Mouse (Mus musculus): ENCODE measurements around the gene Eppin.

Gene Eppin

DNA sequence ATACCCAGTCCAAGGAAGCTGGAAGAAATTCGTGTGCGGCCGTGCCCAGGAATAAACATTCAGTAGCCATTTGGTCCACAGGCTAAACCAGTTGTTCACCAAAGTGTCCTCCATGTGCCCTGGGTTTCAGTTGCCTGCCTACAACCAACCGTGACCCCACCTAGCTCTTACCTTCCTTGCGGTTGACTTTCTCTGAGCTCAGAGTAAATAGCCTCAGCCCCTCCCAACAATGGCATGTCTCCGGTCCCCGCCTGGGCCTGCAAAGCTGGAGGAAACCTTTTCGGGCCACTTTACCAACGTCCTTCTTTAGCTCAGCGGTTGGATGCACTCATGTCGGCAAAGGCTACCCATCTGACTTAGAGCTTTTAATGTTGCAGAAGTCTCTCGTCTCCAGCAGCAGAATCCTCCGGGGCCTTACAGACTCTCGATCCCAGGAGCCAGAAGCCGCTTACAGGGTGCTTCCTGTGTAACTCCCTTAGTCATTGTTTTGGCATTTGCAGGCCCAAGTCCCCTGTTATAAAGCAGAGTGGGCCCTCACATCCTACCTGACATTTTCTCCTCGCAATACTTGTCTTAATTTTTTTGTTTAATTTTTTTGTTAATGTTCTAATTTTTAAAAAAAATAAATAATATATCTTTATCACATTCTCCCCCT lies 34.3 kb downstream of the Eppin start:
- DNase-seq (ENCODE audit: low spot score): no peak

DNA sequence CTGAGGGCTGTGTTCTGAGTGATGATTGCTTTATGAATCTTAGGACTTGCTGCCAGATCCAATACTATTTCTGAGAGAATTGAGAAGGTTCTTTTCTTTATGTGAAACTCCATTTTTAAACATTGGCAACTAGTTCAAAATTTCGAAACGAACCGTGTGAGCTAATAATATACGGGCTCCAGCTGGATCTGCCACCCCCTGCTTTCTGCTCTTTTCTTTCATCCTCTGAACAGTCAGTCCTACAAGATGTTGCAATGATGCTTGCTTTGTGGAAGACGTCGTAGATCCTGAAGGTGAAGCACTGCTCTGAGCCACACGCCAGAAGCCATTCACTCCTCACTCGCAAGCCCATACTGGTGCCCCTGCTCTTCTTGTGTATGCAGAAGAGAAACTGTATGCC lies 35.0 kb downstream of the Eppin start:
- no peak for DNase-seq (ENCODE audit: low spot score)

DNA sequence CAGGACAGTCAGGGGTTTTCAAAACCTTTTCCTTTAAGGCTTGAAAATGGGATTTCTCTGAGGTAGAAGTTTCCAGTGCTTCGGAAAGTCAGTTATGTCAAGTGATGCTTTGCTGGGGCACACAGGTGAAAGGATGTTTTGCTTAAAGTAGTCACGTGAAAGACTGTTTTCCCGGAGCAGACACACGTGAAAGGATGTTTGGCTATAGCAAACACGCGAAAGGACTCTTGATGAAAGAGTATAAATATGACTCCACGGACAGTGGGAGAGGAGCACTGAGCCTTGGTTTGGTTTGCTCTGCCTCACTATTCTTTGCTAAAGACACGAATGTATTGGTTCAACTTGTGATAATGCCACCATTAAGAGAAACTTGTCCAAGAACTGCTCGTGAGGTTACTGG lies 41.9 kb downstream of the Eppin start:
- no peak for DNase-seq (ENCODE audit: low spot score)

DNA sequence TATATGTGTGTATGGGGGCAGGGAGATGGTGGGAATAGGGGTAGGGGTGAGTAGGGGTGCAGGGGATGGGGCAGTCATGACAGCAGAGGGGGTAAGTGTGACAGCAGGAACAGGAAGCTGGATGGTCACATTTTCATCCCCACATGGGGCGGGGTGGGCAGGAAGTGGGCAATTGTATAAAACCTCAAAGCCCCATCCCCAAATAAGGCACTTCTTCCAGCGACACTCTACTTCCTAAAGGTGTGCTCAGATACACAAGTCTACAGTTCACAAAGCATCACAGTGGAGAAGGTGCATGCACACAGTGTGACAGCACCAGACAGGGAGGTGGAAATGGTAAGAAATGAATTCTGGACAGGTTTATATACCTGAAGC lies 42.5 kb downstream of the Eppin start:
- no peak for DNase-seq (ENCODE audit: low spot score)

DNA sequence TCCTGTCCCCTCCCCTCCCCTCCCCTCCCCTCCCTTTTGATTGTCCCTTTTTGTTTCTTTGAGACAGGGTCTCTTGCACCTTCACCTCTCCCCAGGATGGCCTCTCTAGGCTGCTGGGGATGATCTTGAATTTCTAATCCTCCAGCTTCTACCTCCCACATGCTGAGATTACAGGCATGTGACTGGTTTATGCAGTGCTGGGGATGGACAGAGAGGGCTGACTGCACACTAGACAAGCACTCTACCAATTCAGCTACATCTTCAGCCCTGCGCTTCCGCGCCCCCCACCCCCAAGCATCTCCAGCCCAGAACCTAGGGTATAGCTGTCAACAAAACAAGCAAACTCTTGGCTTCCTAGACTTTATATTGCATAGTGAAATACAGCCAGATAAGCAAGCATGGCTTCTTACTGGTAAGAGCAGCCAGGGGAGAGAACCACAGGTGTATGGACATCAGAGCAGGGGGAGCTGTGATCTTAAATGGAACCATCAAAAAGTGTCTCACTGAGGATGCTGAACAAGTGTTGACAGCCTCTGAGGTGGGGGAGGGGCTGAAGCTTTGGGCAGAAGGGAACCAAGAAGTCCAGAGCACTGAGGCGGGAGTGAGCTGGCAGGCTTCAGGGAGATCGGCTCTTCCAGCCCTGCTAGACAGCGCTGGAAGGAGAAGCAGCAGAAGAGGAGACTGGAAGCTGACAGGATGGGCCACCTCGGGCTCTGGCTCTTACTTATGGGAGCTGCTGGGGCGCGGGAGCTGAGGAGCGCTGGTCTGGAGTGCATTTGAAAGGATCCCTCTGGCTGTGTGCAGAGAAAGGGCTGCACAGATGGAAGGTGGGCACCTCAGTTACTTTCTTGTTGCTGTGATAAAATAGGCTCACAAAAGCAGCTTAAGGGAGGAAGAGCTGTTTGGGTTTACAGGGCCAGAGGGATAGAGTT lies 43.2 kb downstream of the Eppin start:
- no peak for DNase-seq (ENCODE audit: low spot score)

DNA sequence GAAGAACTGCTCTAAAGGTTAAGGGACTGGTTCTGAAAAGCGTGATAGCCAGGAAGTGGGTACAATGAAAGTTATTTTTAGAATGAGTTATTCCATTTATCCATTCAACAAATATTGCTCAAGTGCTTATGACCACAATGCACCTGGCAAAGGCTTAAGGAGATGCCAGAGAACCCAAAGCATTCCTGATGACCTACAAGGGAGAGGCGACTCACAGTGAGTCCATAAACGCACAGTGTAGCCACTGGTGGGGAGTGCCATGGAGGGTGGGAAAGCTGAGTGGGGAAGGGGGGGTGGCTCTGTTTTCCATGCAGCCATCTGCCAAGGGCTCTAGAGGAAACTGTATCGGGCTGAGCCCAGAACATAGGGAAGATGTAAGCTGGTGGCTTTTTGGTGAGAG lies 44.1 kb downstream of the Eppin start:
- DNase-seq (ENCODE audit: low spot score): no peak

DNA sequence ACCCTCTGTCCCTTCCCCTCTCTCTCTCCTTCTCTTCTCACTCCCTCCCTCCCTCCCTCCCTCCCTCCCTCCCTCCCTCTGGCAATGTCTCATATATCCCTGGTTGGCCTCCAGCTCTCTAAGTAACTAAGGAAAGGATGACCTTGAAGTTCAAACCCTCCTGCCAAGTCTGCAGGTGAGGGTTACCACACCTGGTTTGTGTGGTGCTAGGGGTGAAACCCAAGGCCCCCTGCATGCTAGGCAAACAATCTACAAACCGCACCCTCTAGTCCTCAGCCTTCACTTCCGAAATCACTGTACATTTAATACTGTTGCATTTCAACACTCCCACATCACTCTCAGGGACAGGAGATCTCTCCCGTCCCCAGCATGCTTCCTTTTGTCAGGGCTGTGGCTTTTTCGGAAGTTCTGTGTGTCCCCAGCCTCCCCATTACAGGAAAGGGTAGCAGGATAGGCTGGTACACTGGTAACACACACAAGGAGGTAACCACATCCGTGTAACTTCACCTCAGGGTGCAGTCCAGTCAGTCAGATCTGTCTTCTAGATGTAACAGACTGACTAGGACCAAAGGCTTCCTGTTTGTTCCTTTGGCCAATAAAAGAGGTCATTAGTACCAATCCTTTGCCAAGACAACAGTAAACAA lies 48.8 kb downstream of the Eppin start:
- no peak for DNase-seq (ENCODE audit: low spot score)

DNA sequence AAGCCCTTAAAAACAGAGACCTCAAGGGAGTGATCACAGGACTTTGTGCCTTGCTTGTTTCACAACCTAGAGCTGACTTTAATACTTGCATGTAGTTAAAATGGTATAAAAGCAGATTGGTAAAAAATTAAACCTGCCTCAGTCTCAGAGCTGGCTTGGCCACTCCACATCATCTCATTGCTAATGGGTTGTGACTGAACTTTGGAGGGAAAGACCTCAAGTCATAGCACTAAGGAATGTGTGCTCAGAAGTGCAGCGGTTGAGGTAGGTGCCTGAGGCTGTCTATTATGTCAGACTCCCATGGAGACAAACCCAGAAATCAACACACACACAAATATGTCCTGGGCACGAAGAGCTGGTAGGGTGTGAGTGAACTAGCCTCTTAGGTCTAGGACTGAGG lies 49.6 kb downstream of the Eppin start:
- no peak for DNase-seq (ENCODE audit: low spot score)

DNA sequence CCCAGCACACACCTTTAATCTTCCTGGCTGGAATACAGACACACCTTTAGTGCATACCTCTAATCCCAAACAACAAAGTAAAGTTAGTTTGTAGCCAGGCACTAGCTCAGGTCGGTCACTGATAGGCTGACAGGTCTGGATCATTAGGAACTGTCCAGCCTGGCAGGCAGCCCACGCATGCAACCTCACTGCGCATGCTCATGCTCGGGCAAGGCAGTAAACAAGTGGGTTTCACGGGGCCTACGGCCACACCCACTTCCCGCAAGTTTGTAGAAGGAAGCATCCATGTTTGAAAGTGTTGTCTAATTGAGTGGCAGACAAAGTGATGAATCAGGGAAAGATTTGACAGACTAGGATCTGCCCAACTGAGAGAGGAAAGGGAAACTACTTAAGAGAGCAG lies 50.8 kb downstream of the Eppin start:
- no peak for DNase-seq (ENCODE audit: low spot score)

DNA sequence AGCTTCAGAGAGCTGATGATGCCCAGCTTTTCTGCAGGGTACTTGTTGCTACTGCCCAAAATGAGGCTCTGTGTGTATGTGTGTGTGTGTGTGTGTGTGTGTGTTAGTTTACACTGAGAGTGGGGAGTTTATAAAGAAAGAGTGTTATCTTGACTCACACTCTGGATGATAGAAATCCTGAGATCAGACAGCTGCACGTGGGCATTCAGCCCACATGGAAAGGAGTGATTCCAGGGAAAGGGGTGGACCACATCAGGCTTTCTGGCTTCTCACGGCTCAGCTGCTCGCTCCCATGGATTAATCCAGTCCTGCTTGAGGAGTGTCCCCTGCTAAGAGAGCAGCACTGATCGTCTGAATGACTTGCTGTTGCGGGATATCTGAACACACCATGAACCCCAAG lies 51.3 kb downstream of the Eppin start:
- no peak for DNase-seq (ENCODE audit: low spot score)

DNA sequence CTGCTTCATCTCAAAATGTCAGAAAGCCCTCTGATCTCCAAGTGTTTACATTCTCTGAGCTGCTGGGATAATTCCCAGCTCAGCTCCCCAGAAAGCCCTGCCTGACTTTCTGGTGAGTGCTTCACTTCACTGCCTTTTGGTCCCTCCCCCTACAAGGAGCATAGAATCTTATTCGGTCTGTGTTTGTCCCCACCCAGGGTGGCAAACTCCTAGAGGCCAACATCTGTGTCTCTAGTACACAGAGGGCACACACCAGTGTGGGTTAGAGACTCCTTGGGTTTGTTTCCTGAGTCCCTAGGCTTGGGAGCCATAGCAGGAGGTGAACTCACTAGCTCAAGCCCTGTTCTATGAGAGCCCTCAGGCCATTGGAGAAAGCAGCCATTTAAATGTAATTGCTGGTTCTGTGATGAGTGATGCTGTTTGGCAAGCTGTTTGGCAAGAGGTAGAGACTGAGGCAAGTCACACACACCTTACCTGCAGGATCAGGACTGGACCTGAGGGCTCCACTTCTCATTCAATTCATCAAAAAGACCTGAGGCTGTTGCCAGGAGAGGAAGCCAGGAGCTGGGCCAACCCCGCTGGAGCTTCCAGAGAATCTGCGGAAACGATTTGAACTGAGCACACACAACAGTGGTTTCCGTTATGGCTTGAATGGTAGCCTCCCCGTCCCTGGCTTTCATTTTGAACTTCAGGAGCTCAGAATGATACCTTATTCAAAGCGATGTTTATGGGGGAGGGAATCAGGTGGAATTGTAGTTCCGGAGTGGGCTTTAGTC lies 52.6 kb downstream of the Eppin start:
- no peak for DNase-seq (ENCODE audit: low spot score)

Measured in ovary, adult 18-20 months (tissue).